Mouse (Mus musculus) heart, embryonic 11.5 days (tissue): ENCODE measurements around the gene Phxr2. TPM values are rescaled to one million over a fixed set of nuclear protein-coding genes. Genes with fewer than 3 reads are reported as not detected.

Source experiments
- ATAC-seq: fragments of 200-750 bp; cut with Nextera tagmentation; replicated peaks from 2 replicates; pipeline ENCODE4 v1.8.0; 2017; ENCODE audit warnings: moderate library complexity; ENCODE audit not compliant: insufficient number of reproducible peaks, low FRiP score, low TSS enrichment
- H3K27ac ChIP-seq: fragments of 300-500 bp; sonication (generic); 2 replicates; pipeline ENCODE4 v1.5.1; 2014; ENCODE audit warnings: mild to moderate bottlenecking, low read depth, low read length
- H3K27me3 ChIP-seq: fragments of 300-500 bp; sonication (generic); 2 replicates; pipeline ENCODE4 v1.6.1; 2014; ENCODE audit warnings: mild to moderate bottlenecking, low read length, mixed read lengths; ENCODE audit not compliant: control insufficient read depth, insufficient read depth
- H3K36me3 ChIP-seq: fragments of 300-500 bp; sonication (generic); 2 replicates; pipeline ENCODE4 v1.6.1; 2014; ENCODE audit warnings: mild to moderate bottlenecking, low read length, moderate library complexity, mixed read lengths; ENCODE audit not compliant: control insufficient read depth, insufficient read depth
- H3K4me1 ChIP-seq: fragments of 300-500 bp; sonication (generic); 2 replicates; pipeline ENCODE4 v1.6.1; 2014; ENCODE audit warnings: low read length; ENCODE audit not compliant: control insufficient read depth, insufficient read depth
- H3K4me2 ChIP-seq: fragments of 300-500 bp; sonication (generic); 2 replicates; pipeline ENCODE4 v1.6.1; 2014; ENCODE audit warnings: mild to moderate bottlenecking, moderate library complexity
- H3K4me3 ChIP-seq: fragments of 300-500 bp; sonication (generic); 2 replicates; pipeline ENCODE4 v1.5.1; 2014; ENCODE audit warnings: low read depth, low read length
- H3K9ac ChIP-seq: fragments of 300-500 bp; sonication (generic); 2 replicates; pipeline ENCODE4 v1.6.1; 2014; ENCODE audit warnings: mild to moderate bottlenecking, low read depth, low read length, moderate library complexity
- H3K9me3 ChIP-seq: fragments of 300-500 bp; sonication (generic); replicated peaks from 2 replicates; pipeline ENCODE4 v1.6.1; 2016; ENCODE audit warnings: low read length; ENCODE audit not compliant: control insufficient read depth
- WGBS: fragments of 180-500 bp; shearing (Covaris S2); extraction: QIAGEN DNeasy Blood & Tissue Kit; methylation state at CpG from one replicate; pipeline ENCODE4 v1.1.7; 2014; ENCODE audit not compliant: insufficient replicate concordance; 5-methylcytosine and 5-hydroxymethylcytosine counted together
- polyA plus RNA-seq: library from polyadenylated mRNA; unstranded; fragments of >200 nt; fragmentation: Nextera tagmentation; extraction: Ambion mirVana; gene quantifications from 2 replicates; pipeline ENCODE4 v1.2.1, GENCODE M21; 2014

The Phxr2 gene
- polyA plus RNA-seq, 1 experiment from 2014 or later = not detected

GRCm38 (mm10) chr10:99076113-99076895 lies 49.8 kb downstream of the Phxr2 start:
- Histone ChIP-seq H3K36me3 (no peaks in the 10 kb centered on the region), H3K27ac (no peak overlapping the region), H3K4me2 (peak overlapping the region; percentile 20; the same call in 1 of the 2 replicates), H3K27me3 (no peaks in the 10 kb centered on the region), H3K4me3 (no peak overlapping the region), H3K9ac (no peak overlapping the region), H3K4me1 (no peaks in the 10 kb centered on the region), H3K9me3 (no peaks in the 10 kb centered on the region)
- ATAC-seq = no peak
- 63% methylated on average over 18 of the region's 18 CpGs for WGBS

Other genes starting within 250 kb of the Phxr2 start
- 94.3 and 104 TPM in 2 replicates for gene Atp2b1, start 211.9 kb downstream of the Phxr2 start, polyA plus RNA-seq
- gene Poc1b, start 19.3 kb downstream of the Phxr2 start, polyA plus RNA-seq = 10.3 and 14.2 TPM in 2 replicates
- gene Galnt4, start 18.2 kb downstream of the Phxr2 start, polyA plus RNA-seq = 6.2 and 7.7 TPM in 2 replicates
- gene Dusp6, start 136.9 kb upstream of the Phxr2 start, polyA plus RNA-seq = 45.5 and 59.9 TPM in 2 replicates